Mouse (Mus musculus) intestine, postnatal 0 days (tissue): ENCODE results near the gene Agr2. TPM values are rescaled to one million over a fixed set of nuclear protein-coding genes. Genes with fewer than 3 reads are reported as not detected.

Source experiments
- ATAC-seq: fragments of 200-750 bp; cut with Nextera tagmentation; 2 replicates; pipeline ENCODE4 v1.8.0; 2017; ENCODE audit warnings: mild to moderate bottlenecking, moderate TSS enrichment, moderate library complexity
- H3K27ac ChIP-seq: fragments of 300-500 bp; sonication (generic); 2 replicates; pipeline ENCODE4 v1.5.1; 2014; ENCODE audit warnings: mild to moderate bottlenecking, low read depth, low read length, moderate library complexity
- H3K27me3 ChIP-seq: fragments of 300-500 bp; sonication (generic); replicated peaks from 2 replicates; pipeline ENCODE4 v1.6.1; 2014; ENCODE audit warnings: low read length, mixed read lengths; ENCODE audit not compliant: control insufficient read depth, insufficient read depth
- H3K36me3 ChIP-seq: fragments of 300-500 bp; sonication (generic); 2 replicates; pipeline ENCODE4 v1.6.1; 2014; ENCODE audit warnings: mild to moderate bottlenecking, moderate library complexity; ENCODE audit not compliant: control insufficient read depth, insufficient read depth
- H3K4me1 ChIP-seq: fragments of 300-500 bp; sonication (generic); replicated peaks from 2 replicates; pipeline ENCODE4 v1.6.1; 2014; ENCODE audit warnings: antibody characterized with exemption, low read length, mixed read lengths; ENCODE audit not compliant: control insufficient read depth, insufficient read depth
- H3K4me2 ChIP-seq: fragments of 300-500 bp; sonication (generic); replicated peaks from 2 replicates; pipeline ENCODE4 v1.6.1; 2014; ENCODE audit warnings: low read depth, mild to moderate bottlenecking, moderate library complexity
- H3K4me3 ChIP-seq: fragments of 300-500 bp; sonication (generic); 2 replicates; pipeline ENCODE4 v1.5.1; 2014; ENCODE audit warnings: low read depth, low read length
- H3K9ac ChIP-seq: fragments of 300-500 bp; sonication (generic); 2 replicates; pipeline ENCODE4 v1.6.1; 2014; ENCODE audit warnings: mild to moderate bottlenecking, low read depth, low read length
- H3K9me3 ChIP-seq: fragments of 300-500 bp; sonication (generic); 2 replicates; pipeline ENCODE4 v1.6.1; 2016; ENCODE audit warnings: mixed run types; ENCODE audit not compliant: control insufficient read depth
- CTCF ChIP-seq: sonication (generic); IDR thresholded peaks from 2 replicates; pipeline ENCODE4 v1.5.1; 2016; ENCODE audit warnings: low read depth, mild to moderate bottlenecking, control low read depth, antibody characterized with exemption, moderate library complexity
- WGBS: fragments of 180-500 bp; shearing (Covaris S2); extraction: QIAGEN DNeasy Blood & Tissue Kit; methylation state at CpG from one replicate; pipeline ENCODE4 v1.1.7; 2014; 5-methylcytosine and 5-hydroxymethylcytosine counted together
- polyA plus RNA-seq: library from polyadenylated mRNA; unstranded; fragments of >200 nt; fragmentation: Nextera tagmentation; extraction: Ambion mirVana; gene quantifications from 2 replicates; pipeline ENCODE4 v1.2.1, GENCODE M21; 2015

The Agr2 gene
- polyA plus RNA-seq, 1 experiment from 2014 or later, result 502 TPM

DNA sequence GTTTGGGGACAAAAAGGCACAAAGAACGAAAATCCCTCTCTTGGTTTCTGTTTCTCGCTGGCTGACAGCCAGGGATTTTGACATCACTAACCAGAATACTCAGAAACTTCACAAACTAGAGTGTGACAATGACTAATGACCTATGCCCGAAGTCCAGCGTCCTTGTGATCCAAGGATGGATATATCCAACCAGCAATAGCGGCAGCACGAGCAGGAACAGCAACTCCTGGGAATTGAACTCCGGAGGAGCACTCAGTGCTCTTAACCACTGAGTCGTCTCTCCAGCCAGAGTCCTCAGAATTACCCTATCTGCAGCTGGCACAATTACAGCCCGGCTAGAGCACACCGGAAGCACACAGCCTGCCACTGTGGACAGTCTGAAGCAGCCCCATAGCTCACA lies 44.1 kb downstream of the Agr2 start:
- Histone ChIP-seq H3K36me3 (no peaks in the 10 kb centered on the region), H3K27ac (no peak overlapping the region), H3K9me3 (no peaks in the 10 kb centered on the region), H3K27me3 (no peaks in the 10 kb centered on the region), H3K4me3 (no peak overlapping the region), H3K4me1 (no peaks in the 10 kb centered on the region), H3K9ac (no peak overlapping the region), H3K4me2 (0 out of 2 replicates have a peak overlapping the region, but pooled peaks have one; percentile 24)
- peak; percentile 50 for ATAC-seq
- 55% methylated on average over 10 of the region's 10 CpGs for WGBS
- TF ChIP-seq CTCF, result peak; percentile 26; the same call in 1 of the 2 replicates

DNA sequence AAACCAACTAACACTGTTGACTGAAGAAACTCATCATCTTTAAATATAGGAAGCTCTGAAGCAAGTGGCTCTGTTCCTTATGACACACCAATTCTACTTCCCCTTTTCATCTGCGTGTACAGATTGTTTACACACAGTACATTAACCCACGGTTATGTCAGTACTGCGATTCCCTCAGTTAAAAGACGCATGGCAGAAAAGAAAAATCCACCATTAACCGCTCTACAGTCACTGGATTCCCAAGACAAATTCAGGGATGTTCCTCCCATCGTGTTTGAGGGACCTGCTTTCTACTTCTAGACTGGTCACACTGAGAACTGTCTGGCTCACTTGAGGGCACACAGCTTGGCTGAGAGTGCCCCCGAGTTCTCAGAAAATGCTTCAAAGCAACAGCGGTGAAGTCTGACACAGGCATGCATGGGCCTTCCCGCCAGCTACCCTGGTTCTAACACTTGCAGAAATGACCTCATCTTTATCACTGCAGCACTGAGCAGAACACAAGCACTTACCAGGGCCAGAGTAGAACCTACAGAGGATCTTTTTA lies 46.9 kb downstream of the Agr2 start:
- H3K27ac ChIP-seq, result no peak overlapping the region
- no peaks in the 10 kb centered on the region for H3K36me3 ChIP-seq
- no peak overlapping the region for H3K9ac ChIP-seq
- 0 out of 2 replicates have a peak overlapping the region, but pooled peaks have one; percentile 35 for H3K4me2 ChIP-seq
- no peak overlapping the region for H3K4me3 ChIP-seq
- 59% methylated on average over 9 of the region's 9 CpGs for WGBS
- H3K27me3 ChIP-seq, result no peaks in the 10 kb centered on the region
- no peak for ATAC-seq
- no peaks in the 10 kb centered on the region for H3K4me1 ChIP-seq
- TF ChIP-seq CTCF, result no peak
- no peaks in the 10 kb centered on the region for H3K9me3 ChIP-seq

DNA sequence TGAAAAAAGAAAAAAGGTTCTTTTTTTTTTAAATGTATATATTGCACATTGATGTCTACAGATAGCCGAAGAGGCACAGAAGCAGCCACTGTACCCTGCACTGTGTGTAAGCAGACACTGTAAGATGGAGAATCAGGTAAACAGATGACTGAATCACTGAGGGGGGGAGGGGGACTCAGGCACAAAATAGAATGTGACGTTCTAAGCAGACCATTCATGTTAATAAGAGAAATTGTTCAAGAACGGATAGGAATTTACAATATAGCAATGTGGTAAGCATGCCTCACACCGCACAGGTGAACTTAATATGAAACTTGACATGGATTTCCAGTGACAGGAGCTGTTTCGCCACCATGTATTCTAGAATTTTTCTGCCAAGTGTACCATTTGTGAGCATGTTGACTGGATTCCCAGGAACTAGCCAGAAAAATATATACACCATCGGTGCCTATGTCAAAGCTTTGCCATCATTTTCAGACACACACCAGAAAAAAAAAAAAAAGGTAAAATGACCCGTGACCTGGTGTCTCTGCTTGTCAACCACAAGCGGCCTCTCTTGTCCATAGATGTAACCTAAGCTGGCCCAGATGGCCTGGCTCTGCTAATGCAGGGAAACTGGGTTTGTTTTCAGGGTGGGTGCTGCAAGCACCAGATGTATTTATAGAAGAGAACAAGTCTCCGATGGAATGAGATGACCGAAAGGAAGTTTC lies 48.0 kb downstream of the Agr2 start:
- no peak for TF ChIP-seq CTCF
- WGBS, result 53% methylated on average over 10 of the region's 10 CpGs
- H3K4me1 ChIP-seq, result no peaks in the 10 kb centered on the region
- H3K36me3 ChIP-seq, result no peaks in the 10 kb centered on the region
- no peaks in the 10 kb centered on the region for H3K27me3 ChIP-seq
- H3K27ac ChIP-seq, result 0 out of 2 replicates have a peak overlapping the region, but pooled peaks have one; percentile 85
- H3K9me3 ChIP-seq, result no peaks in the 10 kb centered on the region
- H3K4me2 ChIP-seq, result peak overlapping the region; percentile 94
- H3K9ac ChIP-seq, result peak overlapping the region; percentile 83; the same call in 1 of the 2 replicates
- ATAC-seq, result no peak
- peak overlapping the region; percentile 88 for H3K4me3 ChIP-seq

DNA sequence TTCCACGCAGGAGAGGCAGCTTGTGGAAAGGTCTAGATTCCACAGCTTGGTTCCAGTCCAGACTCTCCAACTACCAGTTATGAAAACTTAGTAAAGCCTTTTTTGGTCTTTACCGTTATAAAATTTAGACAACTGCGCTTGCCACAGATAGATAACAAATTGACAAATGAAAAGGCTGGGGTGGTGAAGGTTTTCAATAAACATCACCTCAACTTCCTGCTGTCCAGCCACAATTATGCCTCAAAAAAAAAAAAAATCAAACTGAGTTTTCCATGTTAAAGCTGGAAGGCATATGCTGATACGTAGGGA lies 48.5 kb downstream of the Agr2 start:
- Histone ChIP-seq H3K36me3 (no peaks in the 10 kb centered on the region), H3K9me3 (no peaks in the 10 kb centered on the region), H3K4me1 (no peaks in the 10 kb centered on the region), H3K27ac (peak overlapping the region; percentile 85; the same call in 1 of the 2 replicates), H3K4me3 (peak overlapping the region; percentile 88), H3K4me2 (peak overlapping the region; percentile 94), H3K27me3 (no peaks in the 10 kb centered on the region), H3K9ac (peak overlapping the region; percentile 83)
- WGBS, result 28% methylated on average over 4 of the region's 4 CpGs
- no peak for TF ChIP-seq CTCF
- no peak for ATAC-seq

DNA sequence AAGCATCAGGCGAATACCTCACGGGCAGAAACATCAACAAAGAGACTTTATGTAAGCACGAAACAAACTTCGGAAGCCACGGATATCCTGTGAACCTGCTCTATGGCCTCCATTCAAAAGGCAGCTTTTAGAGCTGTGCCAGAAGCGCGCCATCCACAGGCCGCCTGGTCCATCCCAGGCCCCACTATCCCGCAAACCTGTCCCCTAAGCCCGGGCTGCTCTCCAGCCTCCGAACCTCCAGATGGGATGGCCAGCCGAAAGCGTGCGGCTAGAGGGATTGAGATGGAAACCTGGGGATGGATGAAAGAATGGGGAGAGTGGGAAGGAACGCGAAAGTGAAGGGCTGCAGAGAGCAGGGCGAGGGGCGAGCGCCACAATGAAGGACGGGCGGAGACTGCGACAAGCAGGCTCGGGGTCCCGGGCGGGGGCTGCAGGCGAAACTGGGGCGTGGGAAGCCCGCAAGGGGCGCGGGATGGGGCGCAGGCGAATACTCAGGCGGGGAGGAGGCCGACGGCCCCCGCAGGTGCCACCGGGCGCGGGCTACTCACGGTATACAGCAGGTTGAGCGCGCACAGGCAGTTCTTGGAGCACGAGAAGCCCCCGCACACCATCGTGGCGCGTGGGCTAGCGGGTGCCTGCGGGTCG lies 49.1 kb downstream of the Agr2 start:
- Histone ChIP-seq H3K4me3 (peak overlapping the region; percentile 88), H3K27ac (peak overlapping the region; percentile 85), H3K9ac (peak overlapping the region; percentile 83), H3K4me2 (peak overlapping the region; percentile 94), H3K9me3 (no peaks in the 10 kb centered on the region), H3K4me1 (no peaks in the 10 kb centered on the region), H3K27me3 (no peaks in the 10 kb centered on the region), H3K36me3 (no peaks in the 10 kb centered on the region)
- under 1% methylated on average over 50 of the region's 50 CpGs for WGBS
- peak; percentile 63 for TF ChIP-seq CTCF
- ATAC-seq, result peak; percentile 59

DNA sequence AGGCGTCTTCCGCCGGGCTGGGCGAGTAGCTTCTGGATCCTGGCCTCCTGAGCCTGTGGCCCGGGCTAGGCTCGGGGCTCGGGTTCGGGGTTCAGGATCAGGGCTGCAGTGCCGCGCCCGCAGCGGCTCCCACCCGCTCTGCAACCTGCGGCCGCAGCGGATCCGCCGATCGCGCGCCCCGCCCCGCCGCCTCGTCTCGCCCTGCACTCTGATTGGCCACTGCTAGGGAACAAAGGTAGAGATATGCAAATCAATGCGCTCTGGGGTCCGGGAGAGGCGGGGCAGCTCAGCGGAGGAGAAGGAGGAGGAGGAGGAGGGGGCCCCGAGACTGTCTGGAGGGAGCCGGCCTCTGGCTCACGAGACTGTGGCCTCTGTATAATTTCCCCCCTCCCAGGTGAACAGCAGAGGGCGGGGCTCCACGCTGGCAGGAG lies 49.7 kb downstream of the Agr2 start, which contains the start of gene Tspan13:
Gene Tspan13 (minus strand): TSS at position 153 of the 431 bp plus-strand sequence.
- WGBS, result under 1% methylated on average over 35 of the region's 35 CpGs
- H3K27ac ChIP-seq, result peak within 1 kb of the TSS; percentile 85
- no peaks in the 10 kb centered on the region for H3K9me3 ChIP-seq

More for the DNA sequence above, 49.7 kb downstream of the Agr2 start, which contains the start of gene Tspan13:
- peak; percentile 98 for ATAC-seq
- Histone ChIP-seq H3K4me3 (peak within 1 kb of the TSS; percentile 88), H3K4me1 (no peaks in the 10 kb centered on the region), H3K9ac (peak within 1 kb of the TSS; percentile 83), H3K4me2 (peak within 1 kb of the TSS; percentile 94), H3K27me3 (no peaks in the 10 kb centered on the region), H3K36me3 (no peaks in the 10 kb centered on the region)
- peak; percentile 43 for TF ChIP-seq CTCF
